Mouse (Mus musculus): ENCODE measurements around the gene Hmmr. TPM values are rescaled to one million over a fixed set of nuclear protein-coding genes. Genes with fewer than 3 reads are reported as not detected.

Hmmr gene
- polyA plus RNA-seq (2016; fragmentation: Nextera tagmentation; extraction: Ambion mirVana) = 34.3 and 36.9 TPM in 2 replicates

GRCm38 (mm10) chr11:40733339-40734174 is at the start of gene Hmmr, which contains the start of gene Nudcd2:
TSS of gene Hmmr (minus strand) at chr11:40733422.
TSS of gene Nudcd2 (plus strand) at chr11:40733667.
- Histone ChIP-seq H3K9ac (peak within 1 kb of the TSS; percentile 83), H3K36me3 (peaks cover 21% of the 10 kb centered on the region), H3K4me2 (replicated peaks) (peak within 1 kb of the TSS; percentile 81), H3K9me3 (replicated peaks) (no peaks in the 10 kb centered on the region), H3K4me3 (peak within 1 kb of the TSS; percentile 69), H3K4me1 (peaks cover 23% of the 10 kb centered on the region), H3K27me3 (no peaks in the 10 kb centered on the region), H3K27ac (peak within 1 kb of the TSS; percentile 74)
- peak; percentile 100 for ATAC-seq (ENCODE audit: low FRiP score)
- WGBS = under 1% methylated on average over 52 of the region's 52 CpGs

- no peak for ATAC-seq (ENCODE audit: low FRiP score)
- H3K4me3 ChIP-seq = no peak overlapping the region
Observed at GRCm38 (mm10) chr11:40781857-40782256, 48.6 kb upstream of the Hmmr start.

GRCm38 (mm10) chr11:40775315-40776269 is 42.4 kb upstream of the Hmmr start:
- Histone ChIP-seq H3K4me3 (no peak overlapping the region), H3K36me3 (no peaks in the 10 kb centered on the region), H3K27ac (no peak overlapping the region), H3K27me3 (no peaks in the 10 kb centered on the region), H3K9me3 (replicated peaks) (no peaks in the 10 kb centered on the region), H3K4me1 (no peaks in the 10 kb centered on the region), H3K4me2 (replicated peaks) (no peak overlapping the region), H3K9ac (no peak overlapping the region)
- WGBS = 49% methylated on average over 12 of the region's 12 CpGs
- ATAC-seq (ENCODE audit: low FRiP score) = no peak

More at GRCm38 (mm10) chr11:40781857-40782256, 48.6 kb upstream of the Hmmr start:
- H3K36me3 ChIP-seq = no peaks in the 10 kb centered on the region
- no peaks in the 10 kb centered on the region for H3K4me1 ChIP-seq
- no peak overlapping the region for H3K27ac ChIP-seq
- WGBS = 56% methylated on average over 2 of the region's 2 CpGs
- H3K9me3 ChIP-seq (replicated peaks) = no peaks in the 10 kb centered on the region
- no peak overlapping the region for H3K9ac ChIP-seq
- H3K4me2 ChIP-seq (replicated peaks) = no peak overlapping the region
- H3K27me3 ChIP-seq = no peaks in the 10 kb centered on the region

- 84% methylated on average over 4 of the region's 4 CpGs for WGBS
- H3K27me3 ChIP-seq = no peaks in the 10 kb centered on the region
- no peak overlapping the region for H3K27ac ChIP-seq
- no peaks in the 10 kb centered on the region for H3K4me1 ChIP-seq
- no peak for ATAC-seq (ENCODE audit: low FRiP score)
- H3K4me2 ChIP-seq (replicated peaks) = no peak overlapping the region
- no peaks in the 10 kb centered on the region for H3K9me3 ChIP-seq (replicated peaks)
- no peak overlapping the region for H3K9ac ChIP-seq
- H3K4me3 ChIP-seq = no peak overlapping the region
- H3K36me3 ChIP-seq = no peaks in the 10 kb centered on the region
Observed at GRCm38 (mm10) chr11:40764690-40765089, 31.5 kb upstream of the Hmmr start.

GRCm38 (mm10) chr11:40763395-40763794 is 30.2 kb upstream of the Hmmr start:
- no peak for ATAC-seq (ENCODE audit: low FRiP score)
- no peak overlapping the region for H3K9ac ChIP-seq
- no peaks in the 10 kb centered on the region for H3K9me3 ChIP-seq (replicated peaks)
- no peak overlapping the region for H3K27ac ChIP-seq
- H3K27me3 ChIP-seq = no peaks in the 10 kb centered on the region
- 36% methylated on average over 2 of the region's 2 CpGs for WGBS
- no peaks in the 10 kb centered on the region for H3K4me1 ChIP-seq
- H3K4me3 ChIP-seq = no peak overlapping the region
- H3K4me2 ChIP-seq (replicated peaks) = no peak overlapping the region
- no peaks in the 10 kb centered on the region for H3K36me3 ChIP-seq

- ATAC-seq (ENCODE audit: low FRiP score) = no peak
- no peak overlapping the region for H3K27ac ChIP-seq
- 88% methylated on average over 8 of the region's 8 CpGs for WGBS
- H3K4me2 ChIP-seq (replicated peaks) = no peak overlapping the region
- H3K9ac ChIP-seq = no peak overlapping the region
- H3K4me1 ChIP-seq = no peaks in the 10 kb centered on the region
- no peaks in the 10 kb centered on the region for H3K9me3 ChIP-seq (replicated peaks)
- no peaks in the 10 kb centered on the region for H3K36me3 ChIP-seq
- no peak overlapping the region for H3K4me3 ChIP-seq
- H3K27me3 ChIP-seq = no peaks in the 10 kb centered on the region
Observed at GRCm38 (mm10) chr11:40759896-40760295, 26.7 kb upstream of the Hmmr start.

- WGBS = 90% methylated on average over 8 of the region's 8 CpGs
- Histone ChIP-seq H3K4me1 (peaks cover 7% of the 10 kb centered on the region; the same call in 1 of the 2 replicates), H3K4me3 (no peak overlapping the region), H3K27me3 (no peaks in the 10 kb centered on the region), H3K9me3 (replicated peaks) (no peaks in the 10 kb centered on the region), H3K4me2 (replicated peaks) (no peak overlapping the region), H3K36me3 (0 out of 2 replicates have a peak, but pooled peaks cover 2% of the 10 kb centered on the region), H3K27ac (no peak overlapping the region), H3K9ac (no peak overlapping the region)
- ATAC-seq (ENCODE audit: low FRiP score) = no peak
Observed at GRCm38 (mm10) chr11:40755968-40756367, 22.7 kb upstream of the Hmmr start.

GRCm38 (mm10) chr11:40755109-40755627 is 21.9 kb upstream of the Hmmr start, which contains the start of gene Ccng1:
TSS of gene Ccng1 (minus strand) at chr11:40755311.
- H3K27me3 ChIP-seq = no peaks in the 10 kb centered on the region
- peak within 1 kb of the TSS; percentile 63 for H3K4me2 ChIP-seq (replicated peaks)
- 0% methylated on average over 25 of the region's 25 CpGs for WGBS
- H3K9ac ChIP-seq = peak within 1 kb of the TSS; percentile 82
- H3K36me3 ChIP-seq = 0 out of 2 replicates have a peak, but pooled peaks cover 3% of the 10 kb centered on the region
- H3K4me1 ChIP-seq = peaks cover 7% of the 10 kb centered on the region; the same call in 1 of the 2 replicates
- H3K27ac ChIP-seq = peak within 1 kb of the TSS; percentile 58; the same call in 1 of the 2 replicates
- H3K4me3 ChIP-seq = peak within 1 kb of the TSS; percentile 75
- ATAC-seq (ENCODE audit: low FRiP score) = peak; percentile 99
- H3K9me3 ChIP-seq (replicated peaks) = no peaks in the 10 kb centered on the region

- H3K27ac ChIP-seq = peak overlapping the region; percentile 58; the same call in 1 of the 2 replicates
- H3K9ac ChIP-seq = peak overlapping the region; percentile 82
- 2% methylated on average over 19 of the region's 19 CpGs for WGBS
- peak overlapping the region; percentile 75 for H3K4me3 ChIP-seq
- no peaks in the 10 kb centered on the region for H3K9me3 ChIP-seq (replicated peaks)
- no peak for ATAC-seq (ENCODE audit: low FRiP score)
- H3K27me3 ChIP-seq = no peaks in the 10 kb centered on the region
- H3K4me2 ChIP-seq (replicated peaks) = peak overlapping the region; percentile 63
- H3K36me3 ChIP-seq = 0 out of 2 replicates have a peak, but pooled peaks cover 3% of the 10 kb centered on the region
- H3K4me1 ChIP-seq = peaks cover 7% of the 10 kb centered on the region; the same call in 1 of the 2 replicates
Observed at GRCm38 (mm10) chr11:40754664-40755107, 21.5 kb upstream of the Hmmr start.

- H3K9ac ChIP-seq = no peak overlapping the region
- H3K9me3 ChIP-seq (replicated peaks) = no peaks in the 10 kb centered on the region
- peaks cover 7% of the 10 kb centered on the region; the same call in 1 of the 2 replicates for H3K4me1 ChIP-seq
- H3K27me3 ChIP-seq = no peaks in the 10 kb centered on the region
- 0 out of 2 replicates have a peak, but pooled peaks cover 3% of the 10 kb centered on the region for H3K36me3 ChIP-seq
- ATAC-seq (ENCODE audit: low FRiP score) = no peak
- H3K4me2 ChIP-seq (replicated peaks) = no peak overlapping the region
- no peak overlapping the region for H3K4me3 ChIP-seq
- H3K27ac ChIP-seq = no peak overlapping the region
- 84% methylated on average over 6 of the region's 6 CpGs for WGBS
Observed at GRCm38 (mm10) chr11:40753836-40754235, 20.6 kb upstream of the Hmmr start.

GRCm38 (mm10) chr11:40747716-40748115 is 14.5 kb upstream of the Hmmr start:
- H3K4me2 ChIP-seq (replicated peaks) = no peak overlapping the region
- no peaks in the 10 kb centered on the region for H3K9me3 ChIP-seq (replicated peaks)
- 76% methylated on average over 2 of the region's 2 CpGs for WGBS

More at GRCm38 (mm10) chr11:40747716-40748115, 14.5 kb upstream of the Hmmr start:
- H3K9ac ChIP-seq = no peak overlapping the region
- H3K27ac ChIP-seq = no peak overlapping the region
- no peaks in the 10 kb centered on the region for H3K27me3 ChIP-seq
- no peak overlapping the region for H3K4me3 ChIP-seq
- 0 out of 2 replicates have a peak, but pooled peaks cover 3% of the 10 kb centered on the region for H3K36me3 ChIP-seq
- ATAC-seq (ENCODE audit: low FRiP score) = no peak
- no peaks in the 10 kb centered on the region for H3K4me1 ChIP-seq

Measured in hindbrain, embryonic 12.5 days (tissue).